Mouse (Mus musculus) spleen, adult 2 months (tissue): ENCODE measurements at regions not wholly inside any gene's neighbourhood (a gene's known extent, or its start where the extent isn't known, plus 50 kb on each side); places are given as distances from the start of the nearest gene placed in this dataset.

ENCODE experiments used
- DNase-seq, 2 experiments: peaks; one replicate each; pipeline versions ENCODE4 v3.0.0 to v3.0.0-alpha.2; 2012 to 2021; ENCODE audit warnings: low spot score in 2 of 2, low read depth in 1 of 2
- H3K27ac ChIP-seq: fragments of 200-500 bp; 2 replicates; pipeline ENCODE4 v1.5.1; 2012; ENCODE audit warnings: low read length, inconsistent platforms; ENCODE audit not compliant: insufficient read depth
- H3K27me3 ChIP-seq: fragments of 200-500 bp; 2 replicates; pipeline ENCODE4 v1.6.1; 2012; ENCODE audit warnings: mild to moderate bottlenecking, moderate library complexity, low read length, inconsistent platforms; ENCODE audit not compliant: control insufficient read depth, insufficient read depth
- H3K36me3 ChIP-seq: fragments of 200-500 bp; 2 replicates; pipeline ENCODE4 v1.6.1; 2012; ENCODE audit warnings: mild to moderate bottlenecking, low read length, inconsistent platforms; ENCODE audit not compliant: control insufficient read depth, insufficient read depth
- H3K4me1 ChIP-seq: fragments of 200-500 bp; 2 replicates; pipeline ENCODE4 v1.6.1; 2011; ENCODE audit warnings: inconsistent platforms; ENCODE audit not compliant: control insufficient read depth, insufficient read depth, insufficient read length
- H3K4me3 ChIP-seq: fragments of 200-500 bp; 2 replicates; pipeline ENCODE4 v1.5.1; 2011; ENCODE audit warnings: mild to moderate bottlenecking, inconsistent platforms; ENCODE audit not compliant: insufficient read depth, insufficient read length; ENCODE audit errors: extremely low read depth
- CTCF ChIP-seq: fragments of 200-500 bp; IDR thresholded peaks from 2 replicates; pipeline ENCODE4 v1.5.1; 2011; ENCODE audit warnings: mild to moderate bottlenecking, inconsistent platforms; ENCODE audit not compliant: insufficient read depth, insufficient read length, insufficient replicate concordance; ENCODE audit errors: extremely low read depth
- POLR2A ChIP-seq: fragments of 200-500 bp; IDR thresholded peaks from 2 replicates; pipeline ENCODE4 v1.6.1; 2011; ENCODE audit warnings: low read depth, low read length, inconsistent platforms
- WGBS: fragments of 180-500 bp; shearing (Covaris S2); methylation state at CpG from one replicate; pipeline ENCODE4 v1.1.7; 2018; 5-methylcytosine and 5-hydroxymethylcytosine counted together

- Histone ChIP-seq H3K4me1 (no peaks in the 10 kb centered on the region), H3K4me3 (no peak overlapping the region), H3K36me3 (no peaks in the 10 kb centered on the region), H3K27me3 (no peaks in the 10 kb centered on the region), H3K27ac (no peak overlapping the region)
- 81% methylated on average over 7 of the region's 7 CpGs for WGBS
- DNase-seq, result no peak
- TF ChIP-seq POLR2A, result no peak
- TF ChIP-seq CTCF, result no peak
Measured at GRCm38 (mm10) chr3:143977886-143978447, 227.1 kb downstream of the Lmo4 start.

- H3K36me3 ChIP-seq, result no peaks in the 10 kb centered on the region
- 86% methylated on average over 9 of the region's 9 CpGs for WGBS
- H3K4me1 ChIP-seq, result no peaks in the 10 kb centered on the region
- no peak for TF ChIP-seq POLR2A
- no peak for TF ChIP-seq CTCF
- H3K27ac ChIP-seq, result no peak overlapping the region
- DNase-seq, result no peak
- no peaks in the 10 kb centered on the region for H3K27me3 ChIP-seq
- no peak overlapping the region for H3K4me3 ChIP-seq
Measured at GRCm38 (mm10) chr3:143973582-143973981, 231.4 kb downstream of the Lmo4 start.

DNA sequence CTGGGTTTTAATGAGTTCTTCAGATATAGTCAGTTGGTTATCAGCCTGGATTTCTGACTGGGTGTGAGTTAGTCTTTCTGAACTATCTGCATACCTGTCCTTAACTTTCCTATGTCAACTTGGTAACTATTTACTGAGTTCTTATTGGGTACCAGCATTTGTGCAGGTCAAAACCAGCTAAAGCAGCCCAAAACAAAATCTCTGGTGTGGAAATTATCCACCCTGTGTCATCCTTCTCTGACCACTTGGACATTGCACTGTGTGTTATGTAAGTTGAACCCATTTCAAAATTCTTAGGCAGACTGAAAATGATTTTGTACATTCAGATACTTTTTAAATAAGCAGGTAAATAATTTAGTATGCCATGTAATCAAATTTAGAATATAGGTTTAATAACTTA lies 232.7 kb downstream of the Lmo4 start:
- H3K4me1 ChIP-seq, result no peaks in the 10 kb centered on the region
- TF ChIP-seq CTCF (no peak), POLR2A (no peak)
- no peak overlapping the region for H3K27ac ChIP-seq
- H3K4me3 ChIP-seq, result no peak overlapping the region
- H3K36me3 ChIP-seq, result no peaks in the 10 kb centered on the region
- DNase-seq, result no peak
- H3K27me3 ChIP-seq, result no peaks in the 10 kb centered on the region

DNA sequence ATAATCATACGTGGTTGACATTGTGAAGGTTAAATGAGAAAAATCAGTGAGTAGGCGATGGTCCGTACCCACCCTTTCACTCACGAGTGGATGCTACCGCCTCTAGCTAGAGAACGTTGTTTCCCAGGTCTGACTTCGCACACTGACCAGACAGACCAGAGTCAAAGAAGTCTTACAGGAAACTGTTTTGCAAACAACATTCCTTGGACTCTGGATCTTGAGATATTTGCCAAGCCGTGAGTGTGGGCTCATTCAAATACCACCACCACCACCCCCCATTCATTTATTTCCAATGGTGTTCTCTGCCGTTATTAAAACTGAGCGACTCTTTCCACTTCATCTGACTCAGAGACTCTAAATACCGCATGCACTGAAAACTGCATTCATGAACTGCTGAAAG lies 234.2 kb downstream of the Lmo4 start:
- H3K36me3 ChIP-seq, result no peaks in the 10 kb centered on the region
- H3K27ac ChIP-seq, result no peak overlapping the region
- H3K4me1 ChIP-seq, result no peaks in the 10 kb centered on the region
- WGBS, result 92% methylated on average over 11 of the region's 11 CpGs
- TF ChIP-seq CTCF (no peak), POLR2A (no peak)
- DNase-seq, result no peak
- H3K4me3 ChIP-seq, result no peak overlapping the region
- H3K27me3 ChIP-seq, result no peaks in the 10 kb centered on the region

- 87% methylated on average over 7 of the region's 7 CpGs for WGBS
- H3K27ac ChIP-seq, result no peak overlapping the region
- H3K27me3 ChIP-seq, result no peaks in the 10 kb centered on the region
- DNase-seq, result no peak
- TF ChIP-seq POLR2A (no peak), CTCF (no peak)
- no peaks in the 10 kb centered on the region for H3K4me1 ChIP-seq
- H3K36me3 ChIP-seq, result no peaks in the 10 kb centered on the region
- no peak overlapping the region for H3K4me3 ChIP-seq
Measured at GRCm38 (mm10) chr3:143955508-143955907, 249.5 kb downstream of the Lmo4 start.

DNA sequence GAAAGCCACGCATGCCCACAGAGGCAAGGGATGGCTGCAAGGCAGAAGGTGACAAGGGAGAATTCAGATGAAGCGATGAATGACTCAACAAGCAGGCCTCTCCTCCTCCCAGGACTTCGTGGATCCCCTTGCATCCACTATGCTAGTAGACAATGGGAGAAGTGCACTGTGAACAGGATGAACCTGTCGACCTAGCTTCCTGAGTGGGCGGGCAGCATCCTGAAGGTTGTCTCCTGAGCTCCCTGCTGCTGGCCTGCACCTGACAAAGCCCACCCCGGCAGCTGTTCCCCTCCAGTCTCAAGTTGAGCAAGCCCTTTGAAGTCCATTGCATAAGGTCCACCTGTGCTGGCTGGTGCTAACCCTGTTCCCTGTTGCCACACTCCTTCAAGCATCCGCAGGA lies 250.2 kb downstream of the Lmo4 start:
- no peaks in the 10 kb centered on the region for H3K36me3 ChIP-seq
- 60% methylated on average over 7 of the region's 7 CpGs for WGBS
- H3K4me3 ChIP-seq, result no peak overlapping the region
- TF ChIP-seq CTCF, result no peak
- TF ChIP-seq POLR2A, result no peak
- no peaks in the 10 kb centered on the region for H3K4me1 ChIP-seq
- no peak for DNase-seq
- H3K27ac ChIP-seq, result no peak overlapping the region
- no peaks in the 10 kb centered on the region for H3K27me3 ChIP-seq

DNA sequence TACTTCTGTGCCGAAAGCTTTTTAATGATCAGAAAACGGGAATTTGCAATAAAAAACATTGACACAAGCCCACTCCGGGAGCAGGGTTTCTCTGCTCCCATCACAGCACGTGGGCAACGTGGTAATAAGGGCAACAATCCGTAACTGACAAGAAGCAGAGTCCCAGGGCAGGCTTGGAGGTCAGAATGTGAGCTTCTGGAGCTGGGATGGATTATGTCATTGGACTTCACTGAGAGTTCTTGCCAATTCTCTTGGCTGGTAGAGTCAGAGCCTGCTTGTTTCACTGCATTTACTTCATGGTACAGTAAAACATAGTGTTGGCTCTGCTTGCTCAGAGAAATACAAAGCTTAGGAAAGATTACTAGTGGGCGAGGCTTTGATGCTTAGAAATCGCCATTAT lies 252.7 kb downstream of the Lmo4 start:
- no peaks in the 10 kb centered on the region for H3K27me3 ChIP-seq
- 85% methylated on average over 8 of the region's 8 CpGs for WGBS
- TF ChIP-seq CTCF (no peak), POLR2A (no peak)
- DNase-seq, result no peak
- H3K36me3 ChIP-seq, result no peaks in the 10 kb centered on the region
- H3K4me1 ChIP-seq, result no peaks in the 10 kb centered on the region
- no peak overlapping the region for H3K27ac ChIP-seq
- no peak overlapping the region for H3K4me3 ChIP-seq

GRCm38 (mm10) chr3:143949656-143950055 lies 255.4 kb downstream of the Lmo4 start:
- no peak overlapping the region for H3K4me3 ChIP-seq
- H3K36me3 ChIP-seq, result no peaks in the 10 kb centered on the region
- H3K27ac ChIP-seq, result no peak overlapping the region
- 77% methylated on average over 8 of the region's 8 CpGs for WGBS
- H3K27me3 ChIP-seq, result no peaks in the 10 kb centered on the region
- no peak for TF ChIP-seq CTCF
- TF ChIP-seq POLR2A, result no peak
- no peaks in the 10 kb centered on the region for H3K4me1 ChIP-seq
- no peak for DNase-seq
